Mouse (Mus musculus): ENCODE measurements around the gene Atxn10. TPM values are rescaled to one million over a fixed set of nuclear protein-coding genes. Genes with fewer than 3 reads are reported as not detected.

Atxn10 gene
- polyA plus RNA-seq, 1 experiment from 2014 or later, result 182 TPM

- no peak overlapping the region for H3K9ac ChIP-seq
- H3K27me3 ChIP-seq, result no peaks in the 10 kb centered on the region
- WGBS, result 78% methylated on average over 8 of the region's 8 CpGs
- H3K4me2 ChIP-seq, result no peak overlapping the region
- H3K4me3 ChIP-seq, result no peak overlapping the region
- H3K27ac ChIP-seq, result no peak overlapping the region
- no peaks in the 10 kb centered on the region for H3K9me3 ChIP-seq (replicated peaks)
- H3K36me3 ChIP-seq, result 0 out of 2 replicates have a peak, but pooled peaks cover 4% of the 10 kb centered on the region
- no peak for ATAC-seq (replicated peaks; ENCODE audit: insufficient number of reproducible peaks, insufficient read depth, low FRiP score, low read depth)
- peaks cover 40% of the 10 kb centered on the region for H3K4me1 ChIP-seq (replicated peaks)
These were observed 120.8 kb downstream of the Atxn10 start for GRCm38 (mm10) chr15:85456891-85457290.

- Histone ChIP-seq H3K4me2 (no peak overlapping the region), H3K36me3 (peaks cover 10% of the 10 kb centered on the region; the same call in 1 of the 2 replicates), H3K9me3 (replicated peaks) (no peaks in the 10 kb centered on the region), H3K9ac (no peak overlapping the region), H3K27me3 (peaks cover 4% of the 10 kb centered on the region; the same call in 1 of the 2 replicates), H3K4me1 (replicated peaks) (peaks cover 40% of the 10 kb centered on the region), H3K4me3 (no peak overlapping the region), H3K27ac (no peak overlapping the region)
- WGBS, result 49% methylated on average over 8 of the region's 8 CpGs
- 0 out of 2 replicates have a peak, but pooled peaks have one; percentile 39 for ATAC-seq (replicated peaks; ENCODE audit: insufficient number of reproducible peaks, insufficient read depth, low FRiP score, low read depth)
These were observed 121.8 kb downstream of the Atxn10 start for GRCm38 (mm10) chr15:85457838-85458237.

GRCm38 (mm10) chr15:85458631-85459082 lies 122.6 kb downstream of the Atxn10 start:
- ATAC-seq (replicated peaks; ENCODE audit: insufficient number of reproducible peaks, insufficient read depth, low FRiP score, low read depth), result no peak
- H3K4me2 ChIP-seq, result no peak overlapping the region
- peaks cover 40% of the 10 kb centered on the region for H3K4me1 ChIP-seq (replicated peaks)
- no peak overlapping the region for H3K9ac ChIP-seq
- H3K4me3 ChIP-seq, result no peak overlapping the region
- peaks cover 19% of the 10 kb centered on the region for H3K36me3 ChIP-seq
- WGBS, result 76% methylated on average over 4 of the region's 4 CpGs
- H3K27me3 ChIP-seq, result peaks cover 4% of the 10 kb centered on the region; the same call in 1 of the 2 replicates
- no peak overlapping the region for H3K27ac ChIP-seq
- no peaks in the 10 kb centered on the region for H3K9me3 ChIP-seq (replicated peaks)

- Histone ChIP-seq H3K4me3 (no peak overlapping the region), H3K9me3 (replicated peaks) (no peaks in the 10 kb centered on the region), H3K36me3 (peaks cover 34% of the 10 kb centered on the region), H3K9ac (no peak overlapping the region), H3K27ac (no peak overlapping the region), H3K4me2 (no peak overlapping the region), H3K4me1 (replicated peaks) (peaks cover 36% of the 10 kb centered on the region), H3K27me3 (peaks cover 4% of the 10 kb centered on the region; the same call in 1 of the 2 replicates)
- ATAC-seq (replicated peaks; ENCODE audit: insufficient number of reproducible peaks, insufficient read depth, low FRiP score, low read depth), result no peak
- WGBS, result 66% methylated on average over 4 of the region's 4 CpGs
These were observed 125.5 kb downstream of the Atxn10 start for GRCm38 (mm10) chr15:85461541-85461940.

- Histone ChIP-seq H3K27ac (no peak overlapping the region), H3K4me3 (no peak overlapping the region), H3K27me3 (peaks cover 4% of the 10 kb centered on the region; the same call in 1 of the 2 replicates), H3K9me3 (replicated peaks) (no peaks in the 10 kb centered on the region), H3K4me1 (replicated peaks) (peaks cover 36% of the 10 kb centered on the region), H3K4me2 (no peak overlapping the region), H3K36me3 (peaks cover 36% of the 10 kb centered on the region), H3K9ac (no peak overlapping the region)
- no peak for ATAC-seq (replicated peaks; ENCODE audit: insufficient number of reproducible peaks, insufficient read depth, low FRiP score, low read depth)
- WGBS, result 84% methylated on average over 4 of the region's 4 CpGs
These were observed 126.1 kb downstream of the Atxn10 start for GRCm38 (mm10) chr15:85462138-85462537.

GRCm38 (mm10) chr15:85463027-85463790 lies 127.2 kb downstream of the Atxn10 start:
- Histone ChIP-seq H3K4me3 (no peak overlapping the region), H3K4me2 (no peak overlapping the region), H3K27ac (no peak overlapping the region), H3K4me1 (replicated peaks) (peaks cover 28% of the 10 kb centered on the region), H3K9ac (no peak overlapping the region), H3K36me3 (peaks cover 36% of the 10 kb centered on the region), H3K9me3 (replicated peaks) (no peaks in the 10 kb centered on the region), H3K27me3 (peaks cover 4% of the 10 kb centered on the region; the same call in 1 of the 2 replicates)
- no peak for ATAC-seq (replicated peaks; ENCODE audit: insufficient number of reproducible peaks, insufficient read depth, low FRiP score, low read depth)
- WGBS, result 85% methylated on average over 13 of the region's 13 CpGs

- H3K36me3 ChIP-seq, result peaks cover 40% of the 10 kb centered on the region
- H3K4me3 ChIP-seq, result no peak overlapping the region
- H3K4me1 ChIP-seq (replicated peaks), result peaks cover 23% of the 10 kb centered on the region
- 54% methylated on average over 5 of the region's 5 CpGs for WGBS
- peaks cover 4% of the 10 kb centered on the region; the same call in 1 of the 2 replicates for H3K27me3 ChIP-seq
- H3K9me3 ChIP-seq (replicated peaks), result no peaks in the 10 kb centered on the region
- H3K9ac ChIP-seq, result no peak overlapping the region
- no peak for ATAC-seq (replicated peaks; ENCODE audit: insufficient number of reproducible peaks, insufficient read depth, low FRiP score, low read depth)
- H3K4me2 ChIP-seq, result no peak overlapping the region
- no peak overlapping the region for H3K27ac ChIP-seq
These were observed 128.1 kb downstream of the Atxn10 start for GRCm38 (mm10) chr15:85464190-85464589.

- Histone ChIP-seq H3K9ac (no peak overlapping the region), H3K9me3 (replicated peaks) (no peaks in the 10 kb centered on the region), H3K27me3 (peaks cover 4% of the 10 kb centered on the region; the same call in 1 of the 2 replicates), H3K27ac (no peak overlapping the region), H3K4me2 (no peak overlapping the region), H3K4me1 (replicated peaks) (peaks cover 15% of the 10 kb centered on the region), H3K36me3 (peaks cover 40% of the 10 kb centered on the region), H3K4me3 (no peak overlapping the region)
- ATAC-seq (replicated peaks; ENCODE audit: insufficient number of reproducible peaks, insufficient read depth, low FRiP score, low read depth), result no peak
- WGBS, result 64% methylated on average over 10 of the region's 10 CpGs
These were observed 128.9 kb downstream of the Atxn10 start for GRCm38 (mm10) chr15:85464823-85465565.

GRCm38 (mm10) chr15:85466456-85467067 lies 130.5 kb downstream of the Atxn10 start:
- WGBS, result 90% methylated on average over 5 of the region's 5 CpGs
- no peak for ATAC-seq (replicated peaks; ENCODE audit: insufficient number of reproducible peaks, insufficient read depth, low FRiP score, low read depth)

GRCm38 (mm10) chr15:85469401-85469800 lies 133.4 kb downstream of the Atxn10 start:
- 85% methylated on average over 6 of the region's 6 CpGs for WGBS
- no peak for ATAC-seq (replicated peaks; ENCODE audit: insufficient number of reproducible peaks, insufficient read depth, low FRiP score, low read depth)
- Histone ChIP-seq H3K27ac (no peak overlapping the region), H3K9me3 (replicated peaks) (no peaks in the 10 kb centered on the region), H3K4me3 (no peak overlapping the region), H3K27me3 (no peaks in the 10 kb centered on the region), H3K36me3 (peaks cover 18% of the 10 kb centered on the region), H3K9ac (no peak overlapping the region), H3K4me1 (replicated peaks) (no peaks in the 10 kb centered on the region), H3K4me2 (no peak overlapping the region)

More at GRCm38 (mm10) chr15:85466456-85467067, 130.5 kb downstream of the Atxn10 start:
- H3K4me3 ChIP-seq, result no peak overlapping the region
- H3K27me3 ChIP-seq, result peaks cover 4% of the 10 kb centered on the region; the same call in 1 of the 2 replicates
- no peaks in the 10 kb centered on the region for H3K9me3 ChIP-seq (replicated peaks)
- no peak overlapping the region for H3K4me2 ChIP-seq
- no peak overlapping the region for H3K27ac ChIP-seq
- no peak overlapping the region for H3K9ac ChIP-seq
- no peaks in the 10 kb centered on the region for H3K4me1 ChIP-seq (replicated peaks)
- peaks cover 40% of the 10 kb centered on the region for H3K36me3 ChIP-seq

- H3K9me3 ChIP-seq (replicated peaks), result no peaks in the 10 kb centered on the region
- no peak overlapping the region for H3K9ac ChIP-seq
- H3K27me3 ChIP-seq, result peaks cover 7% of the 10 kb centered on the region; the same call in 1 of the 2 replicates
- no peak overlapping the region for H3K4me2 ChIP-seq
- H3K36me3 ChIP-seq, result no peaks in the 10 kb centered on the region
- no peak overlapping the region for H3K27ac ChIP-seq
- ATAC-seq (replicated peaks; ENCODE audit: insufficient number of reproducible peaks, insufficient read depth, low FRiP score, low read depth), result 0 out of 2 replicates have a peak, but pooled peaks have one; percentile 14
- WGBS, result 46% methylated on average over 3 of the region's 3 CpGs
- no peaks in the 10 kb centered on the region for H3K4me1 ChIP-seq (replicated peaks)
- H3K4me3 ChIP-seq, result no peak overlapping the region
These were observed 138.7 kb downstream of the Atxn10 start for GRCm38 (mm10) chr15:85474697-85475096.

Measured in heart, embryonic 15.5 days (tissue).